Mouse (Mus musculus) myocyte (in vitro differentiated cells): ENCODE measurements around the gene Gm49510.

Experiments
- MAX ChIP-seq: IDR thresholded peaks from one replicate; pipeline ENCODE4 v1.6.1; 2011; ENCODE audit warnings: low read depth, mild to moderate bottlenecking, control low read depth
- POLR2A ChIP-seq: IDR thresholded peaks from one replicate; pipeline ENCODE4 v1.6.1; 2011; ENCODE audit warnings: low read depth, mild to moderate bottlenecking, control low read depth, moderate library complexity; ENCODE audit not compliant: insufficient read length
- TCF12 ChIP-seq: IDR thresholded peaks from one replicate; pipeline ENCODE4 v1.6.1; 2011; ENCODE audit warnings: mild to moderate bottlenecking, control low read depth; ENCODE audit not compliant: poor library complexity, insufficient read depth, severe bottlenecking
- USF1 ChIP-seq: IDR thresholded peaks from one replicate; pipeline ENCODE4 v1.6.1; 2011; ENCODE audit warnings: low read depth, mild to moderate bottlenecking, control low read depth, moderate library complexity

DNA sequence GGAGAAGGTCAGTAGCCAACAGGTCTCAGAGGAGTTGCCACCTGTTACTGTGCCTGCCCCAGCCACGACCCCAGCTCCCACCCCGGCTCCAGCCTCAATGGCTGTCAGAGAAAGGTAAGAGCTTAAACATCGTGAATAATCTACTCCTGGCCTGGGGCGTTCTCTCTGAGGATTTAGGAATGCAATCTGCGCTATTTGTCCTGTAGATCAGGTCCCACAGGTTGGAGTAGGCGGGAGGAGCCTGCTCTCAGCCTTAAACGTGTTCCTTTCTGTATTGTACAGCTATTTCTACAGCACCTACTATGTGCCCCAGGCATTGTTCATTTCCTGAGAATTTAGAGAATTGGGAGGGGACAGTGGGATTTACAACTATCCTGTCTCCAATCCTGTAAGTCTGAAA lies 8.9 kb downstream of the Gm49510 start:
- TF ChIP-seq POLR2A: no peak
- no peak for TF ChIP-seq TCF12
- no peak for TF ChIP-seq MAX
- TF ChIP-seq USF1: no peak
